Mouse (Mus musculus): ENCODE measurements around the gene Hps3. TPM values are rescaled to one million over a fixed set of nuclear protein-coding genes. Genes with fewer than 3 reads are reported as not detected.

Gene Hps3
- 52.9 TPM for polyA plus RNA-seq (2014; fragmentation: Illumina TruSeq; extraction: RNeasy Lipid Tissue Mini Kit (QIAGEN cat#74804); ENCODE audit: low read depth, low replicate concordance)

GRCm38 (mm10) chr3:20034719-20035404, at the start of gene Hps3:
Gene Hps3, minus strand, starts transcription at chr3:20035315.

GRCm38 (mm10) chr3:20057306-20058196, 22.4 kb upstream of the Hps3 start, which contains the start of gene Hltf:
Gene Hltf, plus strand, starts transcription at chr3:20057811.

GRCm38 (mm10) chr3:19956885-19957284, 78.2 kb downstream of the Hps3 start, which contains the start of gene Cp:
Gene Cp, plus strand, starts transcription at chr3:19957054.

Other genes with a start within 250 kb of the Hps3 start
- gene Cp, start 78.3 kb downstream of the Hps3 start, polyA plus RNA-seq (2014; fragmentation: Illumina TruSeq; extraction: RNeasy Lipid Tissue Mini Kit (QIAGEN cat#74804); ENCODE audit: low read depth, low replicate concordance): 280 TPM
- gene Hltf, start 22.5 kb upstream of the Hps3 start, polyA plus RNA-seq (2014; fragmentation: Illumina TruSeq; extraction: RNeasy Lipid Tissue Mini Kit (QIAGEN cat#74804); ENCODE audit: low read depth, low replicate concordance): 55.3 TPM
- 80.1 TPM for gene Gyg, start 120.0 kb upstream of the Hps3 start, polyA plus RNA-seq (2014; fragmentation: Illumina TruSeq; extraction: RNeasy Lipid Tissue Mini Kit (QIAGEN cat#74804); ENCODE audit: low read depth, low replicate concordance)
- gene Cpa3, start 206.9 kb upstream of the Hps3 start, polyA plus RNA-seq (2014; fragmentation: Illumina TruSeq; extraction: RNeasy Lipid Tissue Mini Kit (QIAGEN cat#74804); ENCODE audit: low read depth, low replicate concordance): 0.53 TPM
- 0.32 TPM for gene Cpb1, start 240.4 kb upstream of the Hps3 start, polyA plus RNA-seq (2014; fragmentation: Illumina TruSeq; extraction: RNeasy Lipid Tissue Mini Kit (QIAGEN cat#74804); ENCODE audit: low read depth, low replicate concordance)

Data from kidney, adult 10 weeks (tissue).